Mouse (Mus musculus) left cerebral cortex, postnatal 25 days (tissue): ENCODE results near the gene Gm29427. TPM values are rescaled to one million over a fixed set of nuclear protein-coding genes. Genes with fewer than 3 reads are reported as not detected.

Source experiments
- DNase-seq, 2 experiments: peaks; one replicate each; pipeline ENCODE4 v3.0.0; 2022; ENCODE audit warnings: low spot score in 2 of 2, mixed read lengths in 1 of 2
- intact Hi-C: fragments of 180-260 bp; cut with DNase I; formaldehyde crosslinking; loops from one replicate; pipeline ENCODE4 v1.15.1; 2025
- total RNA-seq, 2 experiments: library from RNA; stranded (reverse); gene quantifications; 2 replicates each; pipeline ENCODE4 v1.2.3; 2021

The Gm29427 gene
- total RNA-seq, 2 experiments from 2014 or later: not detected

DNA sequence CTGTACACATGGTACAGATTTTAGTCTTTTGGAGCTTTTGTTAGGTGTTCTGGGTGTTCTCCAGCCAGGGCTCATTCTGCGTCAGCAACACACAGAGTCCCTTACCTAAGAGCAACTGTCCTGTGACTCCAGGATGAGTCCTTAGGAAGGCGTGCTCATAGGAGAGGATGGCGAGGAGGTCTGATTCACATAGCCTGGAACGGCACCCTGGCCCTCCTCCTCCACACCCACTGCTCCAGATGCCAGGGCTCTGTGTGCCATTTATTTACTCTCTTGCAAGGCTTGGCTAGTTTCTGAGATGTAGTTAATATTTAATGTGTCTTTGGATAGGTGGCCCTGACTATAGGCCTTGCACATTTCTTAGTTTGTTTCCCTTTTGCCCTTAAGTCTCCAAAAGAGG lies 18.1 kb upstream of the Gm29427 start:
- intact Hi-C loops: no loop called here
- peak in 1 of 2 experiments; percentile 52 for DNase-seq

- no peak for DNase-seq
- intact Hi-C loops: no loop called here
Observed at GRCm38 (mm10) chr1:130732706-130733658, 17.4 kb upstream of the Gm29427 start.

- intact Hi-C loops: no loop called here
- DNase-seq: no peak
Observed at GRCm38 (mm10) chr1:130731741-130732337, 16.2 kb upstream of the Gm29427 start, which contains the start of gene AA986860. TSS of gene AA986860 (plus strand) at chr1:130731976.

- intact Hi-C loops: no loop called here
- DNase-seq: no peak
Observed at GRCm38 (mm10) chr1:130729153-130729552, 13.6 kb upstream of the Gm29427 start, which contains the start of gene Pfkfb2. TSS of gene Pfkfb2 (minus strand) at chr1:130729253.

DNA sequence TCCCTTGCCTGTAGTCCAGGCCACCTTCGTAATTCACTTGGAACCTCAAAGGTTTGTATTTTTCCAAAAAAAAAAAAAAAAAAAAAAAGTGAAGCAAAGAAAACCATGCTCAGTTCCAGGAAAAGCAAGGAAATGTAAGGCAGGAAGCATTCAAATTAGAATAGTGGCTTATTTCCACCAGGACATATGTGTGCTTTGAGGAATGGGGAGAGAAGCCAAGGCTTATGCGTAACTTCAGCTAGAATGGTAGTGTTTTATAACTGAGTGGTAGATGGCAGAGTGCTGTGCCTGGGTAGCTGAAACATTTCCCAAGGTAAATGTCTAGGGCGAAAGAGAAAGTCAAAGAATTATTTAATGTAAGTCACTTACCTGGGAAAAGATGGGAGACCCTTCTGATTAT lies 13.1 kb upstream of the Gm29427 start:
- DNase-seq: peak in 1 of 2 experiments; percentile 82
- intact Hi-C loops: no loop called here

DNA sequence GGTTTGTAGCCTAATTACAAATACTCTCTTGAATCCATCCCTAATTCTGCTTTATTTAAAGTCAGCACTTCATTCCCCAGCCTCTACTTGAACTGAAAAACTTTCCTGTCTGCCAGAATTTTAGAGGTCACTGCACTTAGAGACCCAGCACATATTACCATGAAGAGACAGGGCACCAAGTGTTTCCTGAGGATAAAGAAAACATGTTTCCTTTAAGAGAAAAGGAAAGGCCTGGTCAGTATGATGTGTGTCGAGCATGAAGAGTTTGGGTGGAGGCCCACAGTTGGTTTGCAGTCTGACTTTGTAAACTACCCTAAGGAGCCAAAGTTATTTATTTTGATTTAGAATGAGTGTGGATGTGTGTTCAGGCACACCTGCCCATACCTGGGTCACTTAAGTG lies 12.5 kb upstream of the Gm29427 start:
- intact Hi-C loops: no loop called here

GRCm38 (mm10) chr1:130726396-130726795 lies 10.8 kb upstream of the Gm29427 start:
- peak in 1 of 2 experiments; percentile 57 for DNase-seq
- intact Hi-C loops: no loop called here

More for the DNA sequence above, 12.5 kb upstream of the Gm29427 start:
- no peak for DNase-seq

GRCm38 (mm10) chr1:130724206-130724605 lies 8.6 kb upstream of the Gm29427 start:
- DNase-seq: no peak
- intact Hi-C loops: no loop called here

- intact Hi-C loops: loop anchor here (2.0 to 5.0 kb wide), 2 partner anchors 23 to 335 kb away; no protein-coding TSS in a partner anchor
- peak; percentile 90 for DNase-seq
Observed at GRCm38 (mm10) chr1:130717291-130717871, 1.8 kb upstream of the Gm29427 start, which contains the start of gene Yod1. TSS of gene Yod1 (plus strand) at chr1:130717327.

- intact Hi-C loops: loop anchor here (2.0 to 5.0 kb wide), 2 partner anchors 24 to 336 kb away; no protein-coding TSS in a partner anchor
- DNase-seq: peak; percentile 24 to 47
Observed at GRCm38 (mm10) chr1:130716513-130717290, 1.1 kb upstream of the Gm29427 start.

GRCm38 (mm10) chr1:130716218-130716512 lies 566 bp upstream of the Gm29427 start:
- intact Hi-C loops: loop anchor here (2.0 to 5.0 kb wide), 2 partner anchors 25 to 336 kb away; no protein-coding TSS in a partner anchor
- DNase-seq: no peak

DNA sequence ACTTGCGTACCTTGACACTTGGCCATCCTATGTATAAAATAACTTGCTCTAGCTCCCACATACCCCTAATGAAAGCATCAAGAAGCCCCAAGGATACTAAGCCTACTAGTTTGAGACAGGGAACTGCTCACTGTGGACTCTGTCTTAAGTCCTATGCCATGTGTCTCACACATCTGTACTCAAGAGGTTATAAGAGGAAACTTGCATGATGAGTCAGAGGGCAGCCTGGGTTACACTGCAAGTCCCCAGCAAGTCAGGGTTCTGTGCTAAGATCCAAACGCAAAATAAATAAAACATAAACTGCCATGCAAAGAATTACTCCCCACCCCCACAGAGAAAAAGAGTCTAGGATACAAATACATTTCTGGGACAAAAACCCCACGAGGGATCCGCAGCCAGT lies 1.6 kb downstream of the Gm29427 start:
- DNase-seq: no peak
- intact Hi-C loops: no loop called here

DNA sequence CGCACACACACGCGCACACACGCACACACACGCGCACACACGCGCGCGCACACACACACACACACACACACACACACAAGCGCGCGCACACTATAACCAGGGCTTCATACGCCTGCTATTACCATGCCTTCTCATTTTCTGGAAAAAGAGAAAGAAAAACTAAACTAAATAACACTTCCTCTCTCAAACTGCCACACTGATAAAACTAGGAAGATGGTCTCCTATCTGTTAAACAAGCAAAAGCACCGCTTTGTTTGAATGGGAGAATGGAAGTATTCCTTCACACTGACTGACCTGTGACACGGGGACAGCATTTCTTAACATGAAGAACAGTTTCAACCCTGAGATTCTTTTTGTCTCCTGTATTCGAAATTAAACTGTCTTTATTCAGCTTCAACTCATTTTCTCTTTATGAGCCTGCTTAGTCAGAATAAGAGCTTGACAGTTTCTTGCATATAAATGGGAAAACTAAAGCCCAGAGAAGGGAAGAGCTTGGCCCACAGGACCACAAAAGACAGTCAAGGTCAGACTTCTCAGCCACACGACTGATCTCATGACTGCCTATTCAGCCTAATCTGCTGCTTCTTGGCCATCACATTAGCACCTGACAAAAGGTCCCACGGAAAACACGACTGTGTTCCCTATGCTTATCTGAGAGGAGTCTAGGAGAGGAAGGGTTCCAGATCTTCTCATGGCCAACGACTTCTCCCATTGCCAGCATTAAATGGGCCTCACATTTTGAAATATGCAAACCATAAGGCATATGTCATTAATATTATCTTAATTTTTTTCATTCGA lies 5.1 kb downstream of the Gm29427 start:
- no peak for DNase-seq
- intact Hi-C loops: no loop called here

DNA sequence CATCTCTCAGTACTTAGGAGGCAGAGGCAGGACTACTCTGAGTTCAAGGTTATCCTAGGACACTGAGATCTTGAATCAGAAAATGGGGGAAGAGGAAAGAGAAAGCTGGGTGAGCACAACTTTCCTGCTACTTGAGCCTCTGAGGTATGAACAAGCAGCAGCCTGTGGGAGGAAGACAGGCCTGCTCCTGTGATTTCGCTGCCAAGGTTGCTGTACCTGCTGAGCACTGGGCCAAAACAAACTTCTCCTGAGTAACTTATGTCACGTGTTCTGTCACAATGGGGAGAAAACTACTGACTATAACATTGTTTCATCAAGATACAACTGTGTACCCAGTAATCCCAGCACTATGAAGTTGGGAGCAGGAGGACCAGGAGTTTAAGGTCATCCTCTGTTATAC lies 12.0 kb downstream of the Gm29427 start:
- intact Hi-C loops: loop anchor here (10.0 kb wide), 1 partner anchor 551 kb away; no protein-coding TSS in a partner anchor
- DNase-seq: no peak

DNA sequence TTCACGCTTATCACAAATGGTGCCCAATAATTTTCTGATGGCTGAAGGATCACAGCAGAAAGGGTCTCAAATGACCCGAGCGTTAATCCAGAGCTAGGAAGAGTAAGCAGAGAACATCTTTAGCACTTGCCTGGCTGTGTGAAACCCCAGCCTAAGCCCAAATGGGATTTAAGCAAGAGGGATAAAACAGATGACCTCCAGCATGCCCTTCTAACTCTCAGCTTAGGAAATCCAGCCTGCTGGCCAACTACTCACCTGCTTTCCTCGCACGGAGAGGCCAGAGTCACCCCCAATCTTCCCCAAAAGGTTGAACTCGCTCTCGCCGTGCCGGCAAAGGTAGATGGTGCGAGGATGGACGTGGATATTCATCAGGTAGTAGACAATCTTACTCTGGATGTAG lies 13.6 kb downstream of the Gm29427 start:
- intact Hi-C loops: loop anchor here (10.0 kb wide), 1 partner anchor 553 kb away; no protein-coding TSS in a partner anchor
- no peak for DNase-seq

- DNase-seq: peak in 1 of 2 experiments; percentile 33
- intact Hi-C loops: loop anchor here (10.0 kb wide), 1 partner anchor 555 kb away; no protein-coding TSS in a partner anchor
Observed at GRCm38 (mm10) chr1:130699937-130700633, 15.5 kb downstream of the Gm29427 start.

DNA sequence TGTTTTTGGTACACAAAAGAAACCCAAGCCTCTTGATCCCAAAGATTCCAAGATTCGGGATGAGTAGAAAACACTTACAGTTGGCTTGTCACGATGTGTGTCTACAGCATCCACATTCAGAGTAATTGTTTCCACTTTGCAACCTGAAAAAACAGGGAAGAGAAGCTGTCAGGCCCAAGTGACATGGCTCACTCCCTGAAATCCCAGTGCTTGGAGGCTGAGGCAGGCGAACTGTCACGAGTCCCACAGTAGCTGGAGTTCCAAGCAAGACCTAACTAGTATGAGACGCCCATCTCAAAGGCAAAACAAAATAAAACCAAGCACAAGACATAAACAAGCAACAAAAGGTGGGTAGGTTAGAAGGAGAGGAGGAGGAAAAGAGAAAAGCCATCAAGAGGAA lies 17.0 kb downstream of the Gm29427 start:
- intact Hi-C loops: no loop called here
- DNase-seq: no peak

DNA sequence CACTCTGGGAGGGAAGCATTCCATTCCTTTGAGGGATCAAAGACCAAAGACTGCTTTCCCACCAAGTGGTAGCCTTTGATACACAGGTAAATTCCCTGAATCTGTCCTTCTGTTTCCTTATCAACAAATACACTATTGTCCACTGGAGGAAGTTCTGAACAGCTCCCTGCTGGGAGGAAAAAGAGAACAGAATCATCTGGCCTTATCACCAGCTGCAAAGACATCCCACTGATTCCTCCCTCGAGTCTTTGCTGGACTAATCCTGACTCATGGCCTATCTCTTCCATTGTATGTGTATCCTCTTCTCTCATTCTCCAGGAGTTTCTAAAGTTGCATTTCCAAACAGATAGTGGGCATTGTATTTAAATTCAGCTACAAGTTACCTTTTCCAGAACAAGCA lies 31.7 kb downstream of the Gm29427 start:
- DNase-seq: no peak
- intact Hi-C loops: no loop called here
